Mouse (Mus musculus) intestine, postnatal 0 days (tissue): ENCODE data around the gene Pard3b. TPM values are rescaled to one million over a fixed set of nuclear protein-coding genes. Genes with fewer than 3 reads are reported as not detected.

Experiments
- ATAC-seq: fragments of 200-750 bp; cut with Nextera tagmentation; 2 replicates; pipeline ENCODE4 v1.8.0; 2017; ENCODE audit warnings: mild to moderate bottlenecking, moderate TSS enrichment, moderate library complexity
- H3K27ac ChIP-seq: fragments of 300-500 bp; sonication (generic); 2 replicates; pipeline ENCODE4 v1.5.1; 2014; ENCODE audit warnings: mild to moderate bottlenecking, low read depth, low read length, moderate library complexity
- H3K27me3 ChIP-seq: fragments of 300-500 bp; sonication (generic); replicated peaks from 2 replicates; pipeline ENCODE4 v1.6.1; 2014; ENCODE audit warnings: low read length, mixed read lengths; ENCODE audit not compliant: control insufficient read depth, insufficient read depth
- H3K36me3 ChIP-seq: fragments of 300-500 bp; sonication (generic); 2 replicates; pipeline ENCODE4 v1.6.1; 2014; ENCODE audit warnings: mild to moderate bottlenecking, moderate library complexity; ENCODE audit not compliant: control insufficient read depth, insufficient read depth
- H3K4me1 ChIP-seq: fragments of 300-500 bp; sonication (generic); replicated peaks from 2 replicates; pipeline ENCODE4 v1.6.1; 2014; ENCODE audit warnings: antibody characterized with exemption, low read length, mixed read lengths; ENCODE audit not compliant: control insufficient read depth, insufficient read depth
- H3K4me2 ChIP-seq: fragments of 300-500 bp; sonication (generic); replicated peaks from 2 replicates; pipeline ENCODE4 v1.6.1; 2014; ENCODE audit warnings: low read depth, mild to moderate bottlenecking, moderate library complexity
- H3K4me3 ChIP-seq: fragments of 300-500 bp; sonication (generic); 2 replicates; pipeline ENCODE4 v1.5.1; 2014; ENCODE audit warnings: low read depth, low read length
- H3K9ac ChIP-seq: fragments of 300-500 bp; sonication (generic); 2 replicates; pipeline ENCODE4 v1.6.1; 2014; ENCODE audit warnings: mild to moderate bottlenecking, low read depth, low read length
- H3K9me3 ChIP-seq: fragments of 300-500 bp; sonication (generic); 2 replicates; pipeline ENCODE4 v1.6.1; 2016; ENCODE audit warnings: mixed run types; ENCODE audit not compliant: control insufficient read depth
- CTCF ChIP-seq: sonication (generic); IDR thresholded peaks from 2 replicates; pipeline ENCODE4 v1.5.1; 2016; ENCODE audit warnings: low read depth, mild to moderate bottlenecking, control low read depth, antibody characterized with exemption, moderate library complexity
- WGBS: fragments of 180-500 bp; shearing (Covaris S2); extraction: QIAGEN DNeasy Blood & Tissue Kit; methylation state at CpG from one replicate; pipeline ENCODE4 v1.1.7; 2014; 5-methylcytosine and 5-hydroxymethylcytosine counted together
- polyA plus RNA-seq: library from polyadenylated mRNA; unstranded; fragments of >200 nt; fragmentation: Nextera tagmentation; extraction: Ambion mirVana; gene quantifications from 2 replicates; pipeline ENCODE4 v1.2.1, GENCODE M21; 2015

Gene Pard3b
- polyA plus RNA-seq, 1 experiment from 2014 or later: 17.2 TPM

- H3K4me2 ChIP-seq: no peak overlapping the region
- no peaks in the 10 kb centered on the region for H3K9me3 ChIP-seq
- no peak overlapping the region for H3K9ac ChIP-seq
- H3K36me3 ChIP-seq: no peaks in the 10 kb centered on the region
- no peaks in the 10 kb centered on the region for H3K27me3 ChIP-seq
- H3K4me1 ChIP-seq: no peaks in the 10 kb centered on the region
- H3K4me3 ChIP-seq: no peak overlapping the region
- no peak overlapping the region for H3K27ac ChIP-seq
- WGBS: 92% methylated on average over 2 of the region's 2 CpGs
- no peak for TF ChIP-seq CTCF
- no peak for ATAC-seq
These were observed 645.0 kb downstream of the Pard3b start for GRCm38 (mm10) chr1:62283624-62284023.

- no peak overlapping the region for H3K4me2 ChIP-seq
- TF ChIP-seq CTCF: no peak
- no peaks in the 10 kb centered on the region for H3K27me3 ChIP-seq
- H3K9me3 ChIP-seq: no peaks in the 10 kb centered on the region
- no peak overlapping the region for H3K4me3 ChIP-seq
- ATAC-seq: no peak
- H3K36me3 ChIP-seq: no peaks in the 10 kb centered on the region
- no peak overlapping the region for H3K27ac ChIP-seq
- no peaks in the 10 kb centered on the region for H3K4me1 ChIP-seq
- WGBS: 78% methylated on average over 6 of the region's 6 CpGs
- no peak overlapping the region for H3K9ac ChIP-seq
These were observed 670.8 kb downstream of the Pard3b start for GRCm38 (mm10) chr1:62309376-62309775.

GRCm38 (mm10) chr1:62325237-62325636 is 686.6 kb downstream of the Pard3b start:
- Histone ChIP-seq H3K9ac (no peak overlapping the region), H3K4me3 (no peak overlapping the region), H3K4me2 (no peak overlapping the region), H3K27ac (no peak overlapping the region), H3K27me3 (no peaks in the 10 kb centered on the region), H3K4me1 (no peaks in the 10 kb centered on the region), H3K36me3 (no peaks in the 10 kb centered on the region), H3K9me3 (no peaks in the 10 kb centered on the region)
- TF ChIP-seq CTCF: no peak
- ATAC-seq: no peak
- WGBS: 80% methylated on average over 5 of the region's 5 CpGs

DNA sequence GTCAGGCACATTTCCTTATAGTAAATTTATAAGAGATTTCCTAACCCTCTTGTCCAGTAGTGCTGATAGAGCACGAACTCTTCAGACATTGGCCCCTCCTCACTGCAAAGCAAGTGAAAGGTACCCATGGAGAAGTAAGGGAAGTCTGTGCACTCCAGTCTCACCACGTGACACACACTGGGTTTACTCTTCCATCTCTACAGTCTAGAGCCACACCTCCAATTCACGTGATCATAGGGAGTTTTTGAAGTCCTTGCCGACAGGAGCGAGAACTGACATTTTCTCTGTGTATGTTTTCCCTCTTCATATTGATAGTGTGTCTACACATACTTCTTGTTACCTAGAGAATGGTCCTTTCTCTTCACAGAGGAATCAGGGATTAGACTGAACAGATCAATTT is 689.1 kb downstream of the Pard3b start:
- no peak for TF ChIP-seq CTCF
- Histone ChIP-seq H3K27ac (no peak overlapping the region), H3K4me3 (no peak overlapping the region), H3K4me2 (no peak overlapping the region), H3K36me3 (no peaks in the 10 kb centered on the region), H3K9me3 (no peaks in the 10 kb centered on the region), H3K9ac (no peak overlapping the region), H3K4me1 (no peaks in the 10 kb centered on the region), H3K27me3 (no peaks in the 10 kb centered on the region)
- 86% methylated on average over 5 of the region's 5 CpGs for WGBS
- no peak for ATAC-seq

DNA sequence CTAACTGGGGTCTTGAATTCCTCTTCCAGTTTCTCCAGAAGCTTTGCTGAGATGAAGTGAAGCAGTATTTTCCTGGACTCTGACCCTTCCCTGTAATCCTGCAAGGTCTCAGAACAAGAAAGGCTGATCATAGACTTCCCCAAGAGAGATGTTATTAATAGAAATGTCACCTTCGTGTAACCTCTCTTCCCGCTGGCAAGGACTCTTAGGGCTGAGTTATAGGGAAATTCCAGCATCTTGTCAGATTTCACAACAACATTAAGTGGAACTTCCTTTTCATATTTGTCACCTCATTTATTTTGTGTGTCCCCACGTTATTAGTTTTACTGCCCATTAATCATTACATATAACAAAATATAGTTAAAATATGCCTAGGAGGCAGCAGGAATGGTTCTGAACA is 690.2 kb downstream of the Pard3b start:
- Histone ChIP-seq H3K4me1 (no peaks in the 10 kb centered on the region), H3K9ac (no peak overlapping the region), H3K27me3 (no peaks in the 10 kb centered on the region), H3K4me3 (no peak overlapping the region), H3K4me2 (no peak overlapping the region), H3K9me3 (no peaks in the 10 kb centered on the region), H3K36me3 (no peaks in the 10 kb centered on the region), H3K27ac (no peak overlapping the region)
- WGBS: 44% methylated on average over 3 of the region's 3 CpGs
- ATAC-seq: no peak
- TF ChIP-seq CTCF: no peak

DNA sequence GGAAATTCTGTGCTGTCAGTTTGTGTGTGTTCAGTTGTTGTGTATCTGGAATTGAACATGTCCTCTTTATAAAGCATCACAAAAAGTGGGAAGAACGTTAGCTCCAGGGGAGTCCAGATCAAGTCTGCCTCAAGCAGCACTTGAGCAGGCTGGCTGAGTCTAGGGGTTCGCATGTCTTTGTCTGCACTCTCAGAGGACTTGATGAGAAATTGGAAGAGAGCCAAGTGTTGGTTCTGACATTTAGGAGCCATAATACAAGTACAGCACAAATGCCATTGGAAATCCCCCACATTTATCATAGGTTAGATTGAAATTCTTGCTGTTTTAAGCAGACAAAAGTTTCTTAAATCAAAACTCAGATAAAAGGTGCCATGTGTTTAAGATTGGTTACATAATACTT is 694.4 kb downstream of the Pard3b start:
- no peaks in the 10 kb centered on the region for H3K9me3 ChIP-seq
- no peak overlapping the region for H3K27ac ChIP-seq
- H3K4me3 ChIP-seq: no peak overlapping the region
- no peaks in the 10 kb centered on the region for H3K4me1 ChIP-seq
- WGBS: 67% methylated on average over 2 of the region's 2 CpGs
- no peaks in the 10 kb centered on the region for H3K36me3 ChIP-seq
- H3K27me3 ChIP-seq: no peaks in the 10 kb centered on the region
- no peak for TF ChIP-seq CTCF
- no peak for ATAC-seq
- no peak overlapping the region for H3K9ac ChIP-seq
- H3K4me2 ChIP-seq: no peak overlapping the region

GRCm38 (mm10) chr1:62334196-62334595 is 695.6 kb downstream of the Pard3b start:
- H3K4me1 ChIP-seq: no peaks in the 10 kb centered on the region
- H3K36me3 ChIP-seq: no peaks in the 10 kb centered on the region
- H3K27ac ChIP-seq: no peak overlapping the region
- H3K27me3 ChIP-seq: no peaks in the 10 kb centered on the region
- no peak for ATAC-seq
- no peak overlapping the region for H3K4me3 ChIP-seq
- no peaks in the 10 kb centered on the region for H3K9me3 ChIP-seq
- H3K4me2 ChIP-seq: no peak overlapping the region
- no peak for TF ChIP-seq CTCF
- 85% methylated on average over 5 of the region's 5 CpGs for WGBS
- no peak overlapping the region for H3K9ac ChIP-seq
